Mouse (Mus musculus): Measurements from ENCODE around the gene Mpeg1. TPM values are rescaled to one million over a fixed set of nuclear protein-coding genes. Genes with fewer than 3 reads are reported as not detected.
A peak's percentile ranks its signal among the peaks of the same experiment; 100 is the strongest.

Gene Mpeg1
- 1 to 10 TPM; 4.8 to 5.3 TPM for total RNA-seq (2021)

DNA sequence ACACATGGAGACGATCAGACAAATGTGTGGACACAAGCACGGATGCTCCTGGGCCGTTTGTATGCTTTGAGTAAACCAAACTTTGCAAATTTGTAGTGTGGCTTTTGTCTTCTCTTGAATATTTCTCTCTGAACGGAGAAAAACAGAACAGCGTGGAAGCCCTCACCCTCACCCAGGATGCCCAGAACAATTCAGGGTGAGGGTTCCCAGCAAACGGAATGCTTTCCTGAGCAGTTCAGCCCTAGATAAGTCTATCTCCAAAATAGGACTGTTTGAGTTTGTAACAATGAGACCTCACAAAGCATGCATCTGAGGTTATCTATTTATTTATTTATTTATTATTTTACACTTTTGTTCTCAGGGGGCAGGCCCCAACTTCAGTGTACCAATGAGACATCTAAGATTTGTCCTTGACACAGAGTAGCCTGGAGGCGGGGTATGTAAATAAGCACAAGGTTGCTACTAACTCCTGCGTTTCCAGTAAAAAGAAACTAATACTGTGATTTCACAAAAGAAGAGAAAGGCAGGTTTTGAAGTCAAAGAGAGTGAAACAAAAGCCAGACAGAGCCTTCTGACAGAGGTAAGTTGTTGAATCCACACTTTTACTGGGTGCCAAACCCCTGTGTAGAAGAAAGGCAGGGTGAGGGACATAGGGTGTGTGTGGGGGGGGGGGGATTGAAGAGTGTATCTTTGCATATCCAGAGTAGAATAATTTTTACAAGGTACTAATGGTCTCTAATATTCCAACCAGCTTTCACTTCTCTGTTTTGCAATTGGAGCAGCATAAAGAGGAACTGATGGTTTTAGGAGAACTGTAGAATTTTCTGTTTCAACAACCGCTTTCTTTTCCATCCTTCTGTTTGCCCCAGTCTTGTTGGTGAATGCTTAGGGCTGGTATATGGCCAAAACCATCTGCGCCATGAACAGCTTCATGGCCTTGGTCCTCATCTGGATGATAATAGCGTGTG, at the start of gene Mpeg1:
TSS of gene Mpeg1 (plus strand) at position 498 of the 968 bp plus-strand sequence.
- intact Hi-C loops (cut with DNase I) = no loop called here
- DNase-seq = no peak

DNA sequence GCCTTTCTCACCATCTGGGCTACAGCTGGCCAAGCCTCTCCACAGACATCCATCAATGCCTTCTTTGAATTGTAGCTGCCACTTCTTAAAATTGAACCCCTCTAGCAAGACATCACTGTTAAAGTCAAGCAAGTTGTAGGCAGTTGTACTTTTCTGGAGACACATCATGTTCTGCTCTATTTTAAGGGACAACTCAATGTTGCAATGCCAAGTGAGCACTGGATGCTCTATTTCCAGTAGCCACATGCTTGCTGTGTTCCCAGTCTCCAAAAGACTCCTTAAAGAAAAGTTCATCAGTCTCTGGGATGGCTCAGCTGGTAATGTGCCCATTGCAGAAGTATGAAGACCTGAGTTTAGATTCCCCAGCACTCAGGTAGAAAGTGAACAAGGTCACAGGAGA, 46.8 kb upstream of the Mpeg1 start:
- no peak for DNase-seq
- intact Hi-C loops (cut with DNase I) = no loop called here

DNA sequence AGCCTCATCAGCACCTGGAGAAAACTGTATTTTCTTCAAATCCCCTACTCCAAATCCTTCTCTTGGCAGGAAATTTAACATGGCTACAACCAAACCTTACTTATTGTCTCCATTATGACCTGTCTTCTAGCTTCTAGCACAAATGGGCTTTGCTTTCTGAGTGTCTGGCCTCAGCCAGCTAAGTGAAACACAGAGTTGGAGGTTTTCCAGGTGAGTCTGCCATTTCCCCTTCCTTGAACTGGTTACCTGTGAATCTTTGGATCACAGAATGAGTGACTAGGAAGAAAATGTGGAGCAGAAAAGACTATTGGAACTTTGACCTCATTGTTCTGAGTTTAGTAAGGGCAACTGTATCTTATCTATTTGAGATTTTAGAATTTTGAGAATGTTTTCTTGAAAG, 43.2 kb upstream of the Mpeg1 start, which contains the start of gene Olfr1441:
TSS of gene Olfr1441 (plus strand) at position 73 of the 400 bp plus-strand sequence.
- intact Hi-C loops (cut with DNase I) = no loop called here
- DNase-seq = no peak

DNA sequence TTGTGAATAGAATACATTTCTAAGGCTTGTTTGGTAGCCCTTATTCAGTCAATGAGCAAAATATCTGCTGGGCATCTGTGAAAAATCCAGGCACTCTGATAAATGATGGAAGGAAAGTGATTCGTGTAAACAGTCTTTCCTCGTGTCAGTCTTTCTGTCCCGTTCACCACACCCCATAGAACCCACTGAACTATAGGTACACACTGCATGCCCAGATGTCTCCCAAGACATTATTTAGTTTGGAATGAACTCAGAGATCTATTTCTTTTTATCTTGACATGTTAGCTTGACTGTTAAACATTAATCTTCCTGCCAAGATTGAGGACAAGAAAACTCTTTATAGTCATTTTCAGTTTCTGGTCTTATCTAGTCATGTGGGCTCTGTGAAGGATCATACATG, 42.3 kb upstream of the Mpeg1 start:
- DNase-seq = no peak
- intact Hi-C loops (cut with DNase I) = no loop called here

DNA sequence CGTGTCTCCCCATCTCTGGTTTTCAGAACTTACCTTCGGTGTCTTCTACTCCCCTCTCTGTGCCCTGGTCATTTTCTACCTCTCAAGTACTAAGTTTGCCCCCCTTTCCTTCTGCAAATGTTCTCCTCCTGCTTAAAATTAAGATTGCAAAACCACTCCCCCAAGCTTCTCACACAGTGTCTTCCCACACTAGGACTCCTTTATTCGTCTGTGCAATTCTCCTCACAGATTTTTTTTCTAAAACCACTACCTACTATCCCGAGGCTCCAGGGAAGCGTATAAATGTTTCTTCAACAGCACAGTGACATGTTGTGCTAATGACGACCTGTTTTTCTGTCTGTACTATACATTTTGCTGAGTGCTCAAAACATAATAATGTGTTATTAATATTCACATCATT, 40.0 kb upstream of the Mpeg1 start:
- intact Hi-C loops (cut with DNase I) = no loop called here
- no peak for DNase-seq

DNA sequence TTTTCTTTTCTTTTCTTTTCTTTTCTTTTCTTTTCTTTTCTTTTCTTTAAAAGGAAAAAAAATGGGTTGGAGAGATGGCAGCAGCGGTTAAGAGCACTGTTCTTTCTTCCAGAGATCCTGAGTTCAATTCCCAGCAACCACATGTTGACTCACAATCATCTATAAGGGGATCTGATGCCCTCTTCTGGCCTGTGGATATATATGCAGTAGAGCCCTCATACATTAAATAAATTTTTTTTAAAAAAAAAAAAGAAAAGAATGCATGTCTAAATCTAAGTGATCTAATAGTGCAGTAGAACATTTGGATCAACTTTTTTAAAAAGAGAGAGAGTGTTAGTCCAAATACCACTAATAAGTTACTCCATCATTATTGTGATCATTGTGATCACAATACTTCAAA, 38.9 kb upstream of the Mpeg1 start:
- intact Hi-C loops (cut with DNase I) = no loop called here
- DNase-seq = no peak

DNA sequence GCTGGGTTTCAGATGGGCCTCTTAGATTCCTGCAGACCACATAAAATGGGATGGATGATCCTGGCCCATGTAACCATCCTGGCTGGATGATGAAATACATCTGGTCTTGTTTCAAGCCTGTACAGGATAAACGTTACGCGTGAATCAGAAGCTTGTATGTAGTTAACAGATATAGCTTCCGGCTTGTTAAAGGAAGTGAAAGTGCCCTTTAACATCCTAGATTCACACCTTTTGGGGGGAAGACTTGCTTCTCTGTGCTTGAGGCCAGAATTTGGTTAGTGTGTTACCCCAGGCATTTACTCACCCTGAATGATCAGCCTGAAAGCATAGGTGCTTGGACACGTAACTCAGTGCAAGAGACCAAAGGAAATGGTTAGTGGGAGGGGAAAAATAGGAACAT, 33.5 kb upstream of the Mpeg1 start:
- intact Hi-C loops (cut with DNase I) = no loop called here
- no peak for DNase-seq

DNA sequence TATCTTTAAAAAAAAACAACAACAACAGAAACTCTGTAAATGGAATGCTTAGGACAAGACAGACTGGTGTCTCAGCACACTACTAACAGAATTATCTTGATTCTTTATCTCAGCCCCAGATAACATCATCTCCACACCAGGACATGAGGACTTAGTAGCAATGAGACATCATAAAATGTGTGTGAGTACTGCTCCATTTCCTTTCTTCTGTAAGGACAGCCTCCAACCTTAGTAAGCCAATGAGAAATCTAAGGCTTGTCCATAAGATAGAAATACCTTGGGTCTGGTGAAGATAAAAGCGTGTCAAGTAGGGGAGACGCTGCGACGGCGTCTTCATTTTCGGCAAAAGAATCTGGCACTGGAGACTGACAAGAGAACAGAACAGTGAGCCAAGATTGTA, 33.0 kb upstream of the Mpeg1 start, which contains the start of gene Pfpl:
TSS of gene Pfpl (plus strand) at position 301 of the 400 bp plus-strand sequence.
- intact Hi-C loops (cut with DNase I) = no loop called here

DNA sequence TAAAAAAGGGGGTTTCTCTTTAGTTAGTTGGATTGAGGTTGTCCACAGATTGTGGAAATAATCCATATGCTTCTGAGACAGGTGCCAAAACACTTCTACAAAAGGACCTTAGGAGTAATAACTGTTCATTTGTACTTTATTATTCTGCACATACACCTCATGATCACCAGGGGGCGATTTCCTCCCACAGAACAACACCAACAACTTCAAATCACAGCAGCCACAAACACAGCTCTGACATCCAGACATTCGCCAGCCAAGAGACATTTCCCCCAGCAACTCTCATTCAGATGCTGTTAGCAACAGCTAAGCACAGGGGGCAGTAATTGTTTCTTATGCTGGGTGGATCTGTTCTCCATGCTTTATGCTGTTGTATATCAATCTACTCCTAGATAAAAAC, 27.5 kb upstream of the Mpeg1 start:
- intact Hi-C loops (cut with DNase I) = loop anchor here (5.0 kb wide), 1 partner anchor 159 kb away; no protein-coding TSS in a partner anchor
- peak; percentile 47 to 56 for DNase-seq

More for the DNA sequence above, 33.0 kb upstream of the Mpeg1 start, which contains the start of gene Pfpl:
- DNase-seq = no peak

DNA sequence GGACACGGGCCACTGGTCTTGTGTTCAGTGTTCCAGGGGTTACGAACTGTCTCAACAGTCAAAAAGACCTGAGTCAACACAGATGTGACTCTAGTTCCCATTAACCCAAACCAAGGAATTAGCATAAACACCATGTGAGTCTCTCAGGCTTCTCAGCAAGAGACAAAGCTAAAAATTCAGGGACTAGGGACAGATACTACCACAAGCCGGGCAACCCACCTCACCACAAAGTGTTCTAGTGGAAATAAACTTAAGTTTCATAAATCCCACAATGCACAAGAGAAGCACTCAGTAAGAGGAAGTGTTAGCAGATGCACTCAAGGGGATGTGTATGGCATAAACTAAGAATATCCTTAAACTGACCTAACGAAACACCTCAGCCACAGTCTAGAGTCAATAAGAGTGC, 25.6 kb upstream of the Mpeg1 start:
- peak in 1 of 2 experiments; percentile 8 for DNase-seq
- intact Hi-C loops (cut with DNase I) = no loop called here

DNA sequence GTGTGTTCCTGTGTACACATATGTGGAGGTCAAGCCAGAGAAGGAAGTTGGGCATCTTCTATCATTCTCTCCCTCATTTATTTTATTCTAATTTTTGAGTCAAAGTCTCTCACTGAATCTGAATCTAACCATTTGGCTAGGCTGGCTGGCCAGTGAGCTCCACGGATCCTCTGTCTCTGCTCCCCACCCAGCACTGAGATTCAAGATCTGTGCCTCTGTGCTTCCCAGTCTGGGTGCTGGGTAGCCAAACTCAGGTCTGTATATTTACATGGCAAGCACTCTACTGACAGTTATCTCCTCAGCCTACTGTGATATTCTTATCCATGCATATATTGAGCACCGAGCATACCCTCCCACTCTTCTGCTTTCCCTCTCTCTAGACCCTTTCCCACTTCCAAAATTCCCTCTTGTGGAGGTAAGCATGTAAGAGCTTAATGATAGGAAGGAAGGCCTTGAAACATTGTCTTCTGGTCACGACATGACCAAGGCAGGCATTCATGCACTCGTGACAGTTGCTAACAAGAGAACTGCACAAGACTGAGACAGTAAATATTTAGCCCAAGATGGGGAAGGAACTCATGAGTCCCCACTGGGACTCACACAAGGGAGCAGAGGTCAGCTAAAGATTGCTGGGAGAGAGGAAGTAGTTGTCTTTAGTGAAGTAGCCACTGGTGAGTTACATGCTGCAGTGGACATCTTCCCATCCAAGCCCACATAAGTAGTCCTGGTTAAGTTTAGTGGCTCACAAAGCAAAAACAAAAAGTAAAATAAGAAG, 24.6 kb upstream of the Mpeg1 start:
- no peak for DNase-seq
- intact Hi-C loops (cut with DNase I) = no loop called here

DNA sequence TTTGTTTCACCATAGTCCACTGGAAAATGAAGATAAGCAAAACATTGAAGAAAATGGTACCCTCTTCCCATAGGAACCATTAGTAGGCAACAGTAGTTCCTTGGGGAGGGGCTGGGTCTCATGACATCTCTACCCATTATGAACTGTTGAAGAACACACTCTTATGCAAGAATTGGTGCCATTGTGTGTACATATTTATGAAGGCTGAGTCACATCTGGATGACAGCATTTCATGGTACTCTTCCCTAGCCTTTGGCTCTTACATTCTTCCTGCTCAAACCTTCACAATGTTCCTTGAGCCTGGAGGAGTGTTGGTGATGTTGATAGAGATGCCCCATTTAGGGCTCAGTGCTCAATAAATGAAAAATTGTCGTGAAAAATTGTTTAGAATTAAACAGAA, 21.0 kb upstream of the Mpeg1 start:
- no peak for DNase-seq
- intact Hi-C loops (cut with DNase I) = no loop called here

DNA sequence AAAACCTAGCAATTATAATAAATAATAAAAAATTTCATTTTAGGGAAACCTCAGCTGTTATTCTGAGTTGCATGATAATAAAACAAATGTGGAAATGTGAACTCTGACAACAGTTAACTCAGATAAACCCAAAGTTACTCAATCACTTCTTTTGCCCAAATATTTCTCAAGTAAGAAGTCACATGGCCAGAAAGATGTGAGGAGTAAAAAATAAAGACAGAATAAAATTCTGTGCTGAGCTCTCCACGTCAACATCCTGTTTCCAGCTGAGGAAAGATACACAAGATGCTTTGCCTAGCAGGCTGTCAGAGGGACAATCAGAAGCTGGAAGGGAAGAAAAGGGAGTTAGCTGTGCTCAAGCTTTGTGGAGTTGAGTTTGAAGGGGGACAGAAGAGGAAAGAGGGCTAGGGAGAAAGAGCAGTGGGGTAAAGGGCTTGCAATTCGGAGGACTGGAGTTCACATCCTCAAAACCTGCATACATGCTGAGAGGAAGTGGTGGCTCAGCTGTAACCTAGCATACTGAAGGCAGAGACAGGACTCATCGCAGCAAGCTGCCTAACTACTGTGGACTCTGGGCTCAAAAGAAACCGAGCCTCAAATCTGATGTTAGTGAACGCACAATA, 20.4 kb upstream of the Mpeg1 start:
- no peak for DNase-seq

DNA sequence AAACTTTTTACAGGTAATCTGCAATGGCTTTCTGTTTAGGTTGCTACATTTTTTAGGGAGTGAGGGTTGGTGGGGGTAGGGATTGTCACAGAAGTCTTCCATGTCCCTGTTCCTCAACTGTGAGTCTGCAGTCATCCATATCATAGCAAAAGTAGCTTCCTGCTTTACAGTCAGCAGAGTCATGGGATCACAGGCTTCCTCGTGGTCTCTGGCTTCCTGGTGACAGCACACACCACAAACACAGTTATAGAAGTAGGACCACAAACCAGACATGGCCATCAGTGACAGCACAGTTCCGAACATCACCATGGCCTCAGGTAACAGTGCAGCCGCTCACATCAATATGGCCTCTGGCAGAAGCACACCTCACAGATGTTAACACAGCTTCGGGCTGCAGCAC, 18.0 kb upstream of the Mpeg1 start:
- DNase-seq = no peak

More for the DNA sequence above, 20.4 kb upstream of the Mpeg1 start:
- intact Hi-C loops (cut with DNase I) = no loop called here

DNA sequence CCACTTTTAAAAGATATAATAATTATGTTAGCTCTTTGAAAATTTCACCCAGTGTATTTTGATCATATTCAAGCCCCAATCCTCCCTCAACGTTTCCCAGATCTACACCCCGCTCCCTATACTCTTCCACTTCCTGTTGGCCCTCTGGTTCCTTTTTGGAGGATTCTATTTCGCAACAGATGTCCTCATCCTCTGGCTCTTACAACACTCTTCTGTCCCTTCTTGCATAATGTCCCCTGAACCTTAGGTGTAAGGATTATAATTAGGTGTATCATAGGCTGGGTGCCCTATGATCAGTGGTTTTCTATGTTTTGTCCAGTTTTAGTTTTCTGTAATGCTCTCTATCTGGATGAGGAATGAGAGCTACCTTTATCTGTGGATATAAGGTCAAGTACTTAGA, 15.6 kb upstream of the Mpeg1 start:
- intact Hi-C loops (cut with DNase I) = no loop called here

More for the DNA sequence above, 18.0 kb upstream of the Mpeg1 start:
- intact Hi-C loops (cut with DNase I) = no loop called here

DNA sequence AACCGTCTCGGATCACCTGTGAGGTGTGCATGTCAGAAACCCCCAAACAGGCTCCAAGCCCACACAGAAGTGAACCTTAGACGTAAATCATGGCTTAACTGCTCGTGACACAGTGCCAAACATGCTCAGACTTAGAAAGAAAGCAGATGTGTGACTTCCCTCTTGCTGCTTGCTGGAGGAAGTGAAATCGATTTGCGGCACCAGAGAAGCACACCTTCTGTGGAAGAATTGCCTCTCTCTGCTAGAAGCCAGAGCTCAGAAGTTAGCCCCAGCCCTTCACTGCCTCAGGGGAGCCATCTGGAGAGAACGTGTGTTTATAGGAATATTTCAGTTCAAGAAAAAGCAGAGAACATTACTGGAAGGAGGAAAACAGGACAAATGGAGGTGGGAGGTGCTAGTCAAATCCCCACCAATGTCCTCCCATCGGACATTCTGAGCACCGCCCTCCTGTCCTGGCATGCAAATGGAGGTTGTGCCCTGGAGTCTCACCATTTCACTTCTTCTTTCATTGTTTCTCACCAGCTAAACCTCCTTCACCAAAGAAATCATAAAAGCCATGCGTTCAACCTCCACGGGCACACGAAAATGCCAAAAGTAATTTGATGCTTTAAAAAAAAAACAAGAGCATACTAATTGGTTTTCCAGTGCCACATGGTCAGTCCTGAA, 3.0 kb upstream of the Mpeg1 start:
- intact Hi-C loops (cut with DNase I) = no loop called here
- DNase-seq = no peak

More for the DNA sequence above, 15.6 kb upstream of the Mpeg1 start:
- DNase-seq = no peak

DNA sequence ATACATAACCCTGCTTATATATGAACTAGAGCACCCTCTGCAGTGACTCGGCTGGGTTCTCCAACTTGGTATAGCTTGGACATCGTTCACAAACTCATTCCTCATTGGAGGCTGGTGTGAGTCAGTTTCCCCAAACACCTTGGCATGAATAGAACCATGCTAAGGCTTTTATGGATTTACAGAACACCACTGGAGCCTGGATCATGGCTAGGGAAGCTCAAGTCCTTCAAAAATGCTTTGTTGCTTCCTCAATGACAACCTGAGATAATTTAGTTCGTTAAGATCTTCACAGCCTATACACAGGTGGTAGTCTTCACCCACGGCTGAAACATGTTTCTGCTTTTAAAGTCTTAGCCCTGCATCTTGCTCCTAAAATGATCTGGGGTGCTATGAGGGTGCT, 1.1 kb upstream of the Mpeg1 start:
- intact Hi-C loops (cut with DNase I) = no loop called here
- DNase-seq = no peak

DNA sequence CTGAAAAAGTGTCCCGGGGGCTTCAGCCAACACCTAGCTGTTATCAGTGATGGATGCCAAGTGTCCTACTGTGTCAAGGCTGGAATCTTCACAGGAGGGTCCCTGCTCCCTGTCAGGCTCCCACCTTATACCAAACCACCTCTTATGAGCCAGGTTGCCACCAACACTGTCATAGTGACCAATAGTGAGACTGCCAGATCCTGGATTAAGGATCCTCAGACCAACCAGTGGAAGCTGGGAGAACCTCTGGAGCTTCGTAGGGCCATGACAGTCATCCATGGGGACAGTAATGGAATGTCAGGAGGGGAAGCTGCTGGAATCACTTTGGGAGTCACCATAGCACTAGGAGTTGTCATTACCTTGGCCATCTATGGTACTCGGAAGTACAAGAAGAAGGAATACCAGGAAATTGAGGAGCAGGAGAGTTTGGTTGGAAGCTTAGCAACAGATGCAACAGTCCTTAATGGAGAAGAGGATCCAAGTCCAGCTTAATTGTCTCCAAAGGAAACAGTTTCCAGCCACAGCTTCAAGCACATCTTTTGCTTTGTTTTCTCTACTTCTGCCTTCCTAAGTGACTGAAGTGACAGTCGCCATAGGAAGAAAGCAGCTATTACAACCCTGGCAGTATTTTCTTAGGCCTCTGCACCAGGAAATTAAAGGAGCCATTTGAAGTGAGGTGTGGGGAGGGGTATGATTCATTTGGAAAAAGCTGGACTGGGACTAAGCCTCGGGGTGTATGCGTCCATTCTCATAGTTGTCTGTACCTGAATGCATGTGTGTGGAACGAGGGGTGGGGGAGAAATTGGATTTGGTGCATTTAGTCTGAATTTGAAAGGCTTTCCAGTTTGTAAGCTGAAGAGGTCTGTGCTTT, 2.5 kb downstream of the Mpeg1 start:
- DNase-seq = no peak
- intact Hi-C loops (cut with DNase I) = no loop called here

DNA sequence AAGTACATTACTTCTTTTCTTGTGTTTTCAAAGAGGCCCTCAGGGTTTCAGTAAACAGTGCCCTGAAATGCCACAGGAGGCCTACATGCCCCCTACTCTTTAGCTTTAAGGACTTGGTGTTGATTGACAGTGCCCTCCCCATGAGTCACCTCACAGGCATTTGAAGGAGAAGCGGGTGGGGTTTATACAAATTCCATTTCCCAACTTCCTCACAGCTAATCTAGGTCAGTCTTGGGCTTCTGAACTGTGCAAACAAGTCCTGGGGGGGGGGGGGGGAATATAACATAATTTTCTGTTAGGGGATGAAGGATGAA, 3.1 kb downstream of the Mpeg1 start:
- intact Hi-C loops (cut with DNase I) = no loop called here
- DNase-seq = peak in 1 of 2 experiments; percentile 47

DNA sequence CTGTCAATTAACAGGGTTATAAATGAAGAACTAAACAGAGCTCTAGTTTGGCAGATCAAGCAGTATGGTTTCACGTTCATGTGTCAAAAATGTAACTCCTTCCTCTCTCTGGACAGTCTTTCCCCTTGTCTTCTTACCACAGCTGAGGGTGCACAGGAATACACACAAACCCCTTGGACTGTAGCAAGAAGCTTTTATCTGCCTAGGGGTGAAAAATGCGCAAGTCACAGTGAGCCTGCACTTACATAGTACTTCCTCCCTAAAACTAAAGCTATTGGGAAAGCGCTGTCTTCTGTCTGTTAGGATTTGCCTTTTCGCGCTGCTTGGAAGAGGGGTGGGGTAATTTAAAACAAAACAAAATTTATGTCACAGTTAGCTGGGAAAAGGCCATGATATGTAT, 3.5 kb downstream of the Mpeg1 start:
- DNase-seq = no peak
- intact Hi-C loops (cut with DNase I) = no loop called here
